Mouse (Mus musculus): ENCODE data around the gene Zfand3. TPM values are rescaled to one million over a fixed set of nuclear protein-coding genes. Genes with fewer than 3 reads are reported as not detected.

Zfand3 gene
- polyA plus RNA-seq, 1 experiment from 2014 or later: 34.2 TPM

- H3K27me3 ChIP-seq (ENCODE audit: control insufficient read depth, insufficient read depth, low read length): no peaks in the 10 kb centered on the region
- no peaks in the 10 kb centered on the region for H3K9me3 ChIP-seq (replicated peaks; ENCODE audit: control insufficient read depth, low read length)
- H3K4me2 ChIP-seq (ENCODE audit: low read depth, low read length): peak overlapping the region; percentile 69
- WGBS: 71% methylated on average over 2 of the region's 2 CpGs
- H3K27ac ChIP-seq (ENCODE audit: low read length): peak overlapping the region; percentile 15; the same call in 1 of the 2 replicates
- H3K36me3 ChIP-seq (ENCODE audit: control insufficient read depth, insufficient read depth, low read length): no peaks in the 10 kb centered on the region
- peaks cover 34% of the 10 kb centered on the region for H3K4me1 ChIP-seq (ENCODE audit: control insufficient read depth, insufficient read depth, low read length)
- no peak for ATAC-seq (ENCODE audit: insufficient read depth, low FRiP score)
- no peak overlapping the region; the same call in 1 of the 2 replicates for H3K9ac ChIP-seq (ENCODE audit: low read length)
- 0 out of 2 replicates have a peak overlapping the region, but pooled peaks have one; percentile 5 for H3K4me3 ChIP-seq (replicated peaks; ENCODE audit: low read length)
Measured at GRCm38 (mm10) chr17:30006877-30007276, 2.3 kb downstream of the Zfand3 start.

GRCm38 (mm10) chr17:30007883-30008282, 3.4 kb downstream of the Zfand3 start:
- Histone ChIP-seq H3K9ac (ENCODE audit: low read length) (peak overlapping the region; percentile 5; the same call in 1 of the 2 replicates), H3K27ac (ENCODE audit: low read length) (peak overlapping the region; percentile 12; the same call in 1 of the 2 replicates), H3K9me3 (replicated peaks; ENCODE audit: control insufficient read depth, low read length) (no peaks in the 10 kb centered on the region), H3K4me2 (ENCODE audit: low read depth, low read length) (peak overlapping the region; percentile 18), H3K4me1 (ENCODE audit: control insufficient read depth, insufficient read depth, low read length) (peaks cover 34% of the 10 kb centered on the region), H3K27me3 (ENCODE audit: control insufficient read depth, insufficient read depth, low read length) (no peaks in the 10 kb centered on the region), H3K36me3 (ENCODE audit: control insufficient read depth, insufficient read depth, low read length) (no peaks in the 10 kb centered on the region), H3K4me3 (replicated peaks; ENCODE audit: low read length) (no peak overlapping the region)
- ATAC-seq (ENCODE audit: insufficient read depth, low FRiP score): no peak
- 35% methylated on average over 6 of the region's 6 CpGs for WGBS

- H3K4me2 ChIP-seq (ENCODE audit: low read depth, low read length): 0 out of 2 replicates have a peak overlapping the region, but pooled peaks have one; percentile 15
- no peaks in the 10 kb centered on the region for H3K36me3 ChIP-seq (ENCODE audit: control insufficient read depth, insufficient read depth, low read length)
- no peaks in the 10 kb centered on the region for H3K27me3 ChIP-seq (ENCODE audit: control insufficient read depth, insufficient read depth, low read length)
- ATAC-seq (ENCODE audit: insufficient read depth, low FRiP score): no peak
- H3K4me1 ChIP-seq (ENCODE audit: control insufficient read depth, insufficient read depth, low read length): peaks cover 33% of the 10 kb centered on the region
- H3K9me3 ChIP-seq (replicated peaks; ENCODE audit: control insufficient read depth, low read length): no peaks in the 10 kb centered on the region
- peak overlapping the region; percentile 12; the same call in 1 of the 2 replicates for H3K27ac ChIP-seq (ENCODE audit: low read length)
- 0 out of 2 replicates have a peak overlapping the region, but pooled peaks have one; percentile 1 for H3K9ac ChIP-seq (ENCODE audit: low read length)
- no peak overlapping the region for H3K4me3 ChIP-seq (replicated peaks; ENCODE audit: low read length)
Measured at GRCm38 (mm10) chr17:30008392-30008791, 3.9 kb downstream of the Zfand3 start.

- Histone ChIP-seq H3K27me3 (ENCODE audit: control insufficient read depth, insufficient read depth, low read length) (no peaks in the 10 kb centered on the region), H3K9me3 (replicated peaks; ENCODE audit: control insufficient read depth, low read length) (no peaks in the 10 kb centered on the region), H3K27ac (ENCODE audit: low read length) (no peak overlapping the region), H3K4me1 (ENCODE audit: control insufficient read depth, insufficient read depth, low read length) (peaks cover 15% of the 10 kb centered on the region), H3K4me3 (replicated peaks; ENCODE audit: low read length) (no peak overlapping the region), H3K36me3 (ENCODE audit: control insufficient read depth, insufficient read depth, low read length) (no peaks in the 10 kb centered on the region), H3K4me2 (ENCODE audit: low read depth, low read length) (no peak overlapping the region), H3K9ac (ENCODE audit: low read length) (no peak overlapping the region)
- 91% methylated on average over 4 of the region's 4 CpGs for WGBS
- ATAC-seq (ENCODE audit: insufficient read depth, low FRiP score): no peak
Measured at GRCm38 (mm10) chr17:30014660-30015059, 10.1 kb downstream of the Zfand3 start.

- WGBS: 51% methylated on average over 12 of the region's 12 CpGs
- H3K4me2 ChIP-seq (ENCODE audit: low read depth, low read length): 0 out of 2 replicates have a peak overlapping the region, but pooled peaks have one; percentile 0
Measured at GRCm38 (mm10) chr17:30018927-30019610, 14.5 kb downstream of the Zfand3 start.

GRCm38 (mm10) chr17:30019942-30020341, 15.4 kb downstream of the Zfand3 start:
- no peak overlapping the region for H3K9ac ChIP-seq (ENCODE audit: low read length)
- 0 out of 2 replicates have a peak overlapping the region, but pooled peaks have one; percentile 0 for H3K4me2 ChIP-seq (ENCODE audit: low read depth, low read length)
- H3K27ac ChIP-seq (ENCODE audit: low read length): peak overlapping the region; percentile 37; the same call in 1 of the 2 replicates
- WGBS: 64% methylated on average over 6 of the region's 6 CpGs
- ATAC-seq (ENCODE audit: insufficient read depth, low FRiP score): no peak
- H3K9me3 ChIP-seq (replicated peaks; ENCODE audit: control insufficient read depth, low read length): no peaks in the 10 kb centered on the region
- no peak overlapping the region for H3K4me3 ChIP-seq (replicated peaks; ENCODE audit: low read length)
- H3K36me3 ChIP-seq (ENCODE audit: control insufficient read depth, insufficient read depth, low read length): no peaks in the 10 kb centered on the region
- H3K4me1 ChIP-seq (ENCODE audit: control insufficient read depth, insufficient read depth, low read length): peaks cover 26% of the 10 kb centered on the region
- H3K27me3 ChIP-seq (ENCODE audit: control insufficient read depth, insufficient read depth, low read length): no peaks in the 10 kb centered on the region

More at GRCm38 (mm10) chr17:30018927-30019610, 14.5 kb downstream of the Zfand3 start:
- no peak overlapping the region for H3K9ac ChIP-seq (ENCODE audit: low read length)
- no peaks in the 10 kb centered on the region for H3K27me3 ChIP-seq (ENCODE audit: control insufficient read depth, insufficient read depth, low read length)
- no peaks in the 10 kb centered on the region for H3K9me3 ChIP-seq (replicated peaks; ENCODE audit: control insufficient read depth, low read length)
- no peak for ATAC-seq (ENCODE audit: insufficient read depth, low FRiP score)
- H3K36me3 ChIP-seq (ENCODE audit: control insufficient read depth, insufficient read depth, low read length): no peaks in the 10 kb centered on the region
- no peak overlapping the region for H3K4me3 ChIP-seq (replicated peaks; ENCODE audit: low read length)
- peak overlapping the region; percentile 37; the same call in 1 of the 2 replicates for H3K27ac ChIP-seq (ENCODE audit: low read length)
- H3K4me1 ChIP-seq (ENCODE audit: control insufficient read depth, insufficient read depth, low read length): peaks cover 26% of the 10 kb centered on the region

GRCm38 (mm10) chr17:30024651-30025050, 20.1 kb downstream of the Zfand3 start:
- Histone ChIP-seq H3K27me3 (ENCODE audit: control insufficient read depth, insufficient read depth, low read length) (no peaks in the 10 kb centered on the region), H3K9me3 (replicated peaks; ENCODE audit: control insufficient read depth, low read length) (no peaks in the 10 kb centered on the region), H3K4me1 (ENCODE audit: control insufficient read depth, insufficient read depth, low read length) (peaks cover 49% of the 10 kb centered on the region), H3K4me2 (ENCODE audit: low read depth, low read length) (no peak overlapping the region), H3K36me3 (ENCODE audit: control insufficient read depth, insufficient read depth, low read length) (no peaks in the 10 kb centered on the region), H3K27ac (ENCODE audit: low read length) (no peak overlapping the region), H3K9ac (ENCODE audit: low read length) (no peak overlapping the region), H3K4me3 (replicated peaks; ENCODE audit: low read length) (no peak overlapping the region)
- WGBS: 53% methylated on average over 5 of the region's 5 CpGs
- no peak for ATAC-seq (ENCODE audit: insufficient read depth, low FRiP score)

- no peak overlapping the region for H3K4me3 ChIP-seq (replicated peaks; ENCODE audit: low read length)
- H3K9me3 ChIP-seq (replicated peaks; ENCODE audit: control insufficient read depth, low read length): no peaks in the 10 kb centered on the region
- H3K36me3 ChIP-seq (ENCODE audit: control insufficient read depth, insufficient read depth, low read length): no peaks in the 10 kb centered on the region
- ATAC-seq (ENCODE audit: insufficient read depth, low FRiP score): no peak
- H3K27me3 ChIP-seq (ENCODE audit: control insufficient read depth, insufficient read depth, low read length): no peaks in the 10 kb centered on the region
- H3K4me2 ChIP-seq (ENCODE audit: low read depth, low read length): no peak overlapping the region
- no peak overlapping the region for H3K9ac ChIP-seq (ENCODE audit: low read length)
- peaks cover 46% of the 10 kb centered on the region for H3K4me1 ChIP-seq (ENCODE audit: control insufficient read depth, insufficient read depth, low read length)
- WGBS: 20% methylated on average over 6 of the region's 6 CpGs
- H3K27ac ChIP-seq (ENCODE audit: low read length): peak overlapping the region; percentile 52; the same call in 1 of the 2 replicates
Measured at GRCm38 (mm10) chr17:30026617-30027016, 22.1 kb downstream of the Zfand3 start.

GRCm38 (mm10) chr17:30027343-30028029, 23.0 kb downstream of the Zfand3 start:
- no peak overlapping the region for H3K4me3 ChIP-seq (replicated peaks; ENCODE audit: low read length)
- H3K36me3 ChIP-seq (ENCODE audit: control insufficient read depth, insufficient read depth, low read length): no peaks in the 10 kb centered on the region
- ATAC-seq (ENCODE audit: insufficient read depth, low FRiP score): peak; percentile 72; the same call in 1 of the 2 replicates
- no peaks in the 10 kb centered on the region for H3K9me3 ChIP-seq (replicated peaks; ENCODE audit: control insufficient read depth, low read length)
- H3K4me1 ChIP-seq (ENCODE audit: control insufficient read depth, insufficient read depth, low read length): peaks cover 46% of the 10 kb centered on the region
- H3K4me2 ChIP-seq (ENCODE audit: low read depth, low read length): no peak overlapping the region; the same call in 1 of the 2 replicates
- H3K27me3 ChIP-seq (ENCODE audit: control insufficient read depth, insufficient read depth, low read length): no peaks in the 10 kb centered on the region
- WGBS: 15% methylated on average over 1 of the region's 1 CpGs
- H3K27ac ChIP-seq (ENCODE audit: low read length): peak overlapping the region; percentile 66
- no peak overlapping the region for H3K9ac ChIP-seq (ENCODE audit: low read length)

Measured in stomach, embryonic 16.5 days (tissue).